Mouse (Mus musculus): ENCODE measurements around the gene Pbx4. TPM values are rescaled to one million over a fixed set of nuclear protein-coding genes. Genes with fewer than 3 reads are reported as not detected.

The Pbx4 gene
- total RNA-seq, 2 experiments from 2014 or later, result 16.9 to 17.4 TPM

- intact Hi-C loops (cut with DNase I), result no loop called here
- DNase-seq (ENCODE audit: low spot score in 2 of 2), result peak; percentile 40 to 72
These were observed 83.5 kb downstream of the Pbx4 start for GRCm38 (mm10) chr8:69915748-69916147.

- intact Hi-C loops (cut with DNase I), result loop anchor here (2.0 kb wide), 2 partner anchors 42 to 248 kb away; no protein-coding TSS in a partner anchor
- DNase-seq (ENCODE audit: low spot score in 2 of 2), result no peak
These were observed 86.2 kb downstream of the Pbx4 start for GRCm38 (mm10) chr8:69918506-69918905.

- peak; percentile 83 to 88 for DNase-seq (ENCODE audit: low spot score in 2 of 2)
- intact Hi-C loops (cut with DNase I), result loop anchor here (1.0 to 2.0 kb wide), 3 partner anchors 42 to 248 kb away; no protein-coding TSS in a partner anchor
These were observed 86.7 kb downstream of the Pbx4 start for GRCm38 (mm10) chr8:69919010-69919409.

- DNase-seq (ENCODE audit: low spot score in 2 of 2), result peak in 1 of 2 experiments; percentile 42
- intact Hi-C loops (cut with DNase I), result loop anchor here (1.0 to 2.0 kb wide), 3 partner anchors 43 to 247 kb away; no protein-coding TSS in a partner anchor
These were observed 87.8 kb downstream of the Pbx4 start for GRCm38 (mm10) chr8:69919876-69920662.

GRCm38 (mm10) chr8:69921141-69921540 is 88.8 kb downstream of the Pbx4 start:
- DNase-seq (ENCODE audit: low spot score in 2 of 2), result no peak
- intact Hi-C loops (cut with DNase I), result no loop called here

Other genes with a start within 250 kb of the Pbx4 start
- 10 to 100 TPM; 16.2 to 19.2 TPM for gene Zfp868, start 206.9 kb upstream of the Pbx4 start, total RNA-seq (2021)
- 1 to 10 TPM; 3.1 to 4.9 TPM for gene Zfp964, start 178.0 kb upstream of the Pbx4 start, total RNA-seq (2021)
- 10 to 100 TPM; 18.3 to 18.7 TPM for gene Zfp869, start 121.8 kb upstream of the Pbx4 start, total RNA-seq (2021)
- 1 to 10 TPM; 4.0 to 4.3 TPM for gene Zfp963, start 82.5 kb upstream of the Pbx4 start, total RNA-seq (2021)
- 1 to 10 TPM in 1 of 2 experiments, under 1 TPM in 1; 0.73 to 1.1 TPM for gene Gm20422, start 57.6 kb upstream of the Pbx4 start, total RNA-seq (2021)
- 10 to 100 TPM; 36.4 to 40.1 TPM for gene Atp13a1, start 41.3 kb upstream of the Pbx4 start, total RNA-seq (2021)
- 10 to 100 TPM; 28.9 to 31.8 TPM for gene Zfp866, start 41.3 kb upstream of the Pbx4 start, total RNA-seq (2021)
- 10 to 100 TPM in 1 of 2 experiments, 1 to 10 TPM in 1; 9.4 to 17.9 TPM for gene Gmip, start 23.8 kb upstream of the Pbx4 start, total RNA-seq (2021)
- gene Lpar2, start 10.1 kb upstream of the Pbx4 start, total RNA-seq (2021), result under 1 TPM; 0.48 to 0.60 TPM
- gene Cilp2, start 55.2 kb downstream of the Pbx4 start, total RNA-seq (2021), result 1 to 10 TPM in 1 of 2 experiments, under 1 TPM in 1; 0.76 to 1.1 TPM
- gene Tssk6, start 69.7 kb downstream of the Pbx4 start, total RNA-seq (2021), result under 1 TPM; 0.53 to 0.66 TPM
- gene Ndufa13, start 70.1 kb downstream of the Pbx4 start, total RNA-seq (2021), result 100 to 1,000 TPM; 153 to 154 TPM
- gene Yjefn3, start 70.2 kb downstream of the Pbx4 start, total RNA-seq (2021), result 10 to 100 TPM; 21.6 to 23.7 TPM
- gene Gatad2a, start 163.9 kb downstream of the Pbx4 start, total RNA-seq (2021), result 10 to 100 TPM; 24.0 to 27.9 TPM
- gene Mau2, start 210.2 kb downstream of the Pbx4 start, total RNA-seq (2021), result 10 to 100 TPM; 78.9 to 80.3 TPM
- gene Sugp1, start 210.3 kb downstream of the Pbx4 start, total RNA-seq (2021), result 10 to 100 TPM; 46.5 to 47.5 TPM
- gene Tm6sf2, start 240.4 kb downstream of the Pbx4 start, total RNA-seq (2021), result 1 to 10 TPM; 3.0 to 3.4 TPM